Mouse (Mus musculus) spleen, adult 2 months (tissue): ENCODE measurements around the gene Cdc42bpa.

Experiments
- CTCF ChIP-seq: fragments of 200-500 bp; IDR thresholded peaks from 2 replicates; pipeline ENCODE4 v1.5.1; 2011; ENCODE audit warnings: mild to moderate bottlenecking, inconsistent platforms; ENCODE audit not compliant: insufficient read depth, insufficient read length, insufficient replicate concordance; ENCODE audit errors: extremely low read depth
- POLR2A ChIP-seq: fragments of 200-500 bp; IDR thresholded peaks from 2 replicates; pipeline ENCODE4 v1.6.1; 2011; ENCODE audit warnings: low read depth, low read length, inconsistent platforms

DNA sequence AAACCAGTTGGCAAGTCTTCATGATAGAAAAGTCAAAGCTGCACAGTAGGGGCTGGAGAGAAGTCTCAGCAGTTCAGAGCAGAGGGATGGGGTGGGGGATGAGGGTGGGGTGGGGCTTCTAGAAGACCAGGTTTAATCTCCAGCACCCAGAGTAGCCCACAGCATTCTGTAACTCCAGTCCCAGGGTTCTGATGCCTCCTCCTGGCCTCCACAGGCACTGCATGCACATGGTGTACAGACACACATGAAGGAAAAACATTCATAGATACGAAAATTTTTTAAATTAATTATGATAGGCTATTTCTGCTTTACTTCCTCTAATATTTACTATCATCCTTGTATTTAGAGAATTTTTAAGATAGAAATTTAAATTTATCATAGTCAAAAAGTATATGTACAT lies 156.3 kb downstream of the Cdc42bpa start:
- TF ChIP-seq CTCF (no peak), POLR2A (no peak)
